Mouse (Mus musculus) liver, postnatal 0 days (tissue): ENCODE results near the gene Cyp4f37. TPM values are rescaled to one million over a fixed set of nuclear protein-coding genes. Genes with fewer than 3 reads are reported as not detected.

Source experiments
- ATAC-seq: fragments of 200-750 bp; cut with Nextera tagmentation; 2 replicates; pipeline ENCODE4 v1.8.0; 2017; ENCODE audit warnings: mild to moderate bottlenecking, moderate library complexity
- DNase-seq: peaks from one replicate; pipeline ENCODE4 v3.0.0-alpha.2; 2016
- H3K27ac ChIP-seq: fragments of 300-500 bp; sonication (generic); 2 replicates; pipeline ENCODE4 v1.5.1; 2014; ENCODE audit warnings: antibody characterized with exemption, moderate library complexity, mild to moderate bottlenecking, low read depth
- H3K27me3 ChIP-seq: fragments of 300-500 bp; sonication (generic); 2 replicates; pipeline ENCODE4 v1.6.1; 2014; ENCODE audit warnings: low read length, control low read depth, mixed read lengths; ENCODE audit not compliant: insufficient read depth
- H3K36me3 ChIP-seq: fragments of 300-500 bp; sonication (generic); replicated peaks from 2 replicates; pipeline ENCODE4 v1.6.1; 2014; ENCODE audit warnings: mild to moderate bottlenecking, control low read depth, low read length, moderate library complexity, mixed read lengths; ENCODE audit not compliant: insufficient read depth
- H3K4me1 ChIP-seq: fragments of 300-500 bp; sonication (generic); 2 replicates; pipeline ENCODE4 v1.6.1; 2014; ENCODE audit warnings: antibody characterized with exemption, mild to moderate bottlenecking, control low read depth; ENCODE audit not compliant: insufficient read depth
- H3K4me2 ChIP-seq: fragments of 300-500 bp; sonication (generic); 2 replicates; pipeline ENCODE4 v1.6.1; 2014; ENCODE audit warnings: low read depth, mild to moderate bottlenecking, low read length, moderate library complexity, mixed read lengths
- H3K4me3 ChIP-seq: fragments of 300-500 bp; sonication (generic); 2 replicates; pipeline ENCODE4 v1.5.1; 2014; ENCODE audit warnings: low read depth, low read length
- H3K9ac ChIP-seq: fragments of 300-500 bp; sonication (generic); replicated peaks from 2 replicates; pipeline ENCODE4 v1.6.1; 2014; ENCODE audit warnings: mild to moderate bottlenecking, moderate library complexity
- H3K9me3 ChIP-seq: fragments of 300-500 bp; sonication (generic); 2 replicates; pipeline ENCODE4 v1.6.1; 2016; ENCODE audit warnings: mild to moderate bottlenecking, control low read depth, low read length, mixed read lengths
- CTCF ChIP-seq: sonication (generic); IDR thresholded peaks from 2 replicates; pipeline ENCODE4 v1.5.1; 2016; ENCODE audit warnings: antibody characterized with exemption, low read depth
- EP300 ChIP-seq: IDR thresholded peaks from 2 replicates; pipeline ENCODE4 v1.6.1; 2016; ENCODE audit warnings: antibody characterized with exemption, low read depth, mild to moderate bottlenecking
- WGBS: fragments of 180-500 bp; shearing (Covaris S2); extraction: QIAGEN DNeasy Blood & Tissue Kit; methylation state at CpG from one replicate; pipeline ENCODE4 v1.1.7; 2014; ENCODE audit not compliant: insufficient replicate concordance; 5-methylcytosine and 5-hydroxymethylcytosine counted together
- polyA plus RNA-seq: library from polyadenylated mRNA; unstranded; fragments of >200 nt; fragmentation: Nextera tagmentation; extraction: Ambion mirVana; gene quantifications from 2 replicates; pipeline ENCODE4 v1.2.1, GENCODE M21; 2015

Gene Cyp4f37
- polyA plus RNA-seq, 1 experiment from 2014 or later, result not detected

GRCm38 (mm10) chr17:32673976-32674375 lies 52.9 kb downstream of the Cyp4f37 start:
- Histone ChIP-seq H3K4me3 (no peak overlapping the region), H3K27me3 (no peaks in the 10 kb centered on the region), H3K4me1 (0 out of 2 replicates have a peak, but pooled peaks cover 3% of the 10 kb centered on the region), H3K36me3 (no peaks in the 10 kb centered on the region), H3K9me3 (no peaks in the 10 kb centered on the region), H3K9ac (no peak overlapping the region), H3K27ac (no peak overlapping the region), H3K4me2 (no peak overlapping the region)
- TF ChIP-seq EP300 (no peak), CTCF (no peak)
- WGBS, result 54% methylated on average over 7 of the region's 7 CpGs
- ATAC-seq (no peak), DNase-seq (no peak)

GRCm38 (mm10) chr17:32676040-32676635 lies 55.0 kb downstream of the Cyp4f37 start:
- H3K9me3 ChIP-seq, result no peaks in the 10 kb centered on the region
- no peak for TF ChIP-seq EP300
- TF ChIP-seq CTCF, result 0 out of 2 replicates have a peak, but pooled peaks have one; percentile 6
- H3K4me2 ChIP-seq, result peak overlapping the region; percentile 22; the same call in 1 of the 2 replicates
- H3K4me1 ChIP-seq, result 0 out of 2 replicates have a peak, but pooled peaks cover 3% of the 10 kb centered on the region
- H3K36me3 ChIP-seq, result no peaks in the 10 kb centered on the region
- DNase-seq, result peak; percentile 24
- 36% methylated on average over 21 of the region's 21 CpGs for WGBS
- no peak overlapping the region for H3K27ac ChIP-seq
- ATAC-seq, result peak; percentile 21; the same call in 1 of the 2 replicates
- H3K9ac ChIP-seq, result no peak overlapping the region
- H3K27me3 ChIP-seq, result no peaks in the 10 kb centered on the region
- no peak overlapping the region for H3K4me3 ChIP-seq

- Histone ChIP-seq H3K9ac (no peak overlapping the region), H3K36me3 (no peaks in the 10 kb centered on the region), H3K27ac (no peak overlapping the region), H3K9me3 (no peaks in the 10 kb centered on the region), H3K4me2 (no peak overlapping the region), H3K4me1 (peaks cover 11% of the 10 kb centered on the region), H3K27me3 (no peaks in the 10 kb centered on the region), H3K4me3 (no peak overlapping the region)
- peak; percentile 51 for DNase-seq
- no peak for ATAC-seq
- TF ChIP-seq CTCF, result peak; percentile 80
- TF ChIP-seq EP300, result no peak
- WGBS, result 23% methylated on average over 2 of the region's 2 CpGs
Measured at GRCm38 (mm10) chr17:32680404-32680803, 59.3 kb downstream of the Cyp4f37 start.

- H3K36me3 ChIP-seq, result no peaks in the 10 kb centered on the region
- peak; percentile 91 for ATAC-seq
- H3K9me3 ChIP-seq, result no peaks in the 10 kb centered on the region
- peak; percentile 71 for TF ChIP-seq EP300
- TF ChIP-seq CTCF, result no peak
- H3K4me2 ChIP-seq, result peak within 1 kb of the TSS; percentile 67
- WGBS, result 38% methylated on average over 7 of the region's 7 CpGs
- H3K4me1 ChIP-seq, result peaks cover 12% of the 10 kb centered on the region
- peak within 1 kb of the TSS; percentile 45 for H3K4me3 ChIP-seq
- H3K9ac ChIP-seq, result peak within 1 kb of the TSS; percentile 62
- peak within 1 kb of the TSS; percentile 93 for H3K27ac ChIP-seq
- peak; percentile 86 for DNase-seq
- H3K27me3 ChIP-seq, result no peaks in the 10 kb centered on the region
Measured at GRCm38 (mm10) chr17:32685048-32685750, 64.1 kb downstream of the Cyp4f37 start, which contains the start of gene Cyp4f15. Gene Cyp4f15 (plus strand): TSS chr17:32685627.

Other genes with a start within 250 kb of the Cyp4f37 start
- 2.7 and 3.2 TPM in 2 replicates for gene Wiz, start 231.9 kb upstream of the Cyp4f37 start, polyA plus RNA-seq
- gene Rasal3, start 217.7 kb upstream of the Cyp4f37 start, polyA plus RNA-seq, result 2.9 and 3.1 TPM in 2 replicates
- gene Pglyrp2, start 197.1 kb upstream of the Cyp4f37 start, polyA plus RNA-seq, result 48.4 and 53.7 TPM in 2 replicates
- gene Cyp4f39, start 168.6 kb upstream of the Cyp4f37 start, polyA plus RNA-seq, result 0.22 and 0.32 TPM in 2 replicates
- 2.7 and 2.9 TPM in 2 replicates for gene Cyp4f17, start 115.3 kb upstream of the Cyp4f37 start, polyA plus RNA-seq
- gene Cyp4f16, start 84.8 kb upstream of the Cyp4f37 start, polyA plus RNA-seq, result 5.9 and 6.9 TPM in 2 replicates
- not detected in 2 replicates for gene Cyp4f40, start 37.6 kb downstream of the Cyp4f37 start, polyA plus RNA-seq
- gene Cyp4f15, start 64.3 kb downstream of the Cyp4f37 start, polyA plus RNA-seq, result 33.5 and 37.6 TPM in 2 replicates
- 8.2 and 11.0 TPM in 2 replicates for gene Zfp871, start 167.0 kb downstream of the Cyp4f37 start, polyA plus RNA-seq
- gene Zfp811, start 188.6 kb downstream of the Cyp4f37 start, polyA plus RNA-seq, result 0.02 TPM in 1 of 2 replicates, not detected in the other
- gene Zfp799, start 209.0 kb downstream of the Cyp4f37 start, polyA plus RNA-seq, result 1.6 and 2.0 TPM in 2 replicates